Mouse (Mus musculus) ovary, postnatal 36 days (tissue): ENCODE data around the gene Medag.

Source experiments
- DNase-seq: peaks from one replicate; pipeline ENCODE4 v3.0.0; 2022; ENCODE audit warnings: low spot score, mixed read lengths

Gene Medag

DNA sequence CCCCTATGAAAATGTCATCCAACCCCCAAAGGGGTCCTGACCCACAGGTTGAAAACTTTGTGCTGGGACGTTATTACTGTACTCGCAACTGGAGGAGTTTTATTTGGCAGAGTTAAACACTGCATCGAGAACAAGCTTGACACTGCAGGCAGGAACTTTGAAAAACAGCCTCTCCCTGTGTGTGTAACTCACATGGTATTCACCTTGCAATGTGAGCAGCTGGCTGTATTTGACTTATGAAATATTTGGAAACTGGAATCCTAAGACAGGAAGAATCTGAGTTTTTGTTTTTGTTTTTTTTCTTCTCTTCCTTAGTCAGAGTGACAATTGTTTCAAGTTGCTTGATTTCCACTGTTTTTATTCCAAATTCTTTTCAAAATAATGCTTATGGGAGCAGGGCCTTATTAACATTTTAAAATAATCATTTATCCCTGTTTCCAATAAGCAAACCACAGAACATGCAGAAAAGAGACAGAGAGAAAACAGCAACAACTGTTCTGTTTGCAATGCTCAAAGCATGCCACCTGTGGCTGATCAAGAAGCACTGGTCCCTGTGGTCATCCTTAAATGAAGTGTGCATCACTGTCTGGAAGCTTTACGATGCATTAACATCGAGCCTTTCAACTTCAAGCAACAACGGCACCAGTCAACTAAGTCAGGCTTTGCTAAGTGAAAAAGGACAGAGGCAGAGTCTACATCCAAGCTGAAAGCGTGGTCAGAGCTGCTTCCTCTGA, 26.2 kb upstream of the Medag start:
- no peak for DNase-seq

DNA sequence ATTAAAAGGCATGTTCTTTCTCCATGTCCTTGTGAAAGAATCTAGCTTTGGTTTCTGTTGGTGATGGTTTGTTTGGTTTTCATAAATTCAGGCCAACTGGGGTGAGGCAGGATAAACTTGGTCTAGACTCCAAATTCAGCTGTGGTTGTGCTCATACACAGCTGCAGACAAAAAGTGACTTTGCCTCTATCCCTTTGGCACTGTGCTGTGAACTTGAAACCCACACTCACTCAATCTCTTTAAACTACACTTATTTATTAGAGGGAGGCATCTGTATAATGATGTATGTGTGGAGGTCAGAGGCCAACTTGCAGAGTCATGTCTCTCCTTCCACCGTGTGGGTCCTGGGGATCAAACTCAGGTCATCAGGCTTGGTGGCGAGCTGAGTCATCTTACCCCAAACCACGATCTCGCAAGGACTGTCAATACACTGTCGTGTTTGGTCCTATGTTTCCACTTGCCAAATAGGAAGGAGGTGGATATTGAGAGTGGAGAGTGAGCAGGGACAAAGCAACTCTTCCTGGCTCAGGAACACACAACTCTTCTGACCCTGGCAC, 25.2 kb upstream of the Medag start:
- DNase-seq, result no peak

DNA sequence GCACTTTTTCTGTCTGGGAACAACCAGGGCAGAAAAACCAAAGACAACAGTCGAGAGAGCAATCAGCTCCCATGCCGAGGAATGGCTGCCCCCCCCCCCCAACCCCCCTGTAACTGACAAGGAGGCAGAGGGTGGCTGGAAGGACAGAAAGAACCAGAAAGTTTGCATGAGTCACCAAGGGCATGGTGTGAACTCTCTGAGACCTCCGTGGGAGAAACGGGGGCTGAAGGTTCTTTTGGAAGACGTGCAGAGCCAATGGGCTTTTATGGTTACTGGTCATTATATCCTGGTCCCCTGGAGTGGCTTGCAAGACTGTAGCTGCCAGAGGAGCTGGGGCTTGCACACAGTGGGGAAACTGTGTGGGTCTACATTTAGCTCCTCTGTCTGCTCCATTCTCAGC, 22.6 kb upstream of the Medag start:
- DNase-seq, result no peak

DNA sequence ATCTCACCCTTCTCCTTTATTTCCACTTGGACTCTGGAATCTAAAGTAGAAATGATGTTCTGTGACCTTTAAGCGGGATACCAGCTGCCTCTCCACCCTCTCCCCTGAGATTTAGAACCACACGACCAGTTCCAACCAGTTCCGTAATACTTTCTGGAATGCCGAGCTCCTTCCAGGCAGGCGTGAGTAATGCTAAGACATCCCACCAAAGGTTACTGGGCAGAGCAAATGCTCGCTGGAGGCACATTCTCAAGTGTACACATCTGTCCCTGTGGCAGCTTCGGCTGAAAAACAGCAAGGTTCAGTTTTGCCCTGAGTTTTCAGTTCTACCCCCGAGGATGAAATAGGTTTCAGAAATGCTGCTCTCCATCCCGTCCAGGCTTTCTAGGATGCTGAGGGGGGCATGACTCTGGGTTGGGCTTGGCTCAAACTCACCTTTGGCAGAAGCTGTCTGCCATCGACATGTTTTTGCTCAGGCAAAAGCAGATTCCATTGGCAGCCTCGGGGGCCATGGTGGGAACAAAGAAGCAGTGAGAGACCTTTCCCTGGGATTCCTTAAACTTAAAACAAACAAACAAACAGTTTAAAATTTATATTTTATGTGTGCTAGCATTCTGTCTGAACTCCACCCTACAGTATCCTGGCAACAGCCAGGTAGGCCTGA, 21.9 kb upstream of the Medag start:
- DNase-seq, result peak; percentile 26

DNA sequence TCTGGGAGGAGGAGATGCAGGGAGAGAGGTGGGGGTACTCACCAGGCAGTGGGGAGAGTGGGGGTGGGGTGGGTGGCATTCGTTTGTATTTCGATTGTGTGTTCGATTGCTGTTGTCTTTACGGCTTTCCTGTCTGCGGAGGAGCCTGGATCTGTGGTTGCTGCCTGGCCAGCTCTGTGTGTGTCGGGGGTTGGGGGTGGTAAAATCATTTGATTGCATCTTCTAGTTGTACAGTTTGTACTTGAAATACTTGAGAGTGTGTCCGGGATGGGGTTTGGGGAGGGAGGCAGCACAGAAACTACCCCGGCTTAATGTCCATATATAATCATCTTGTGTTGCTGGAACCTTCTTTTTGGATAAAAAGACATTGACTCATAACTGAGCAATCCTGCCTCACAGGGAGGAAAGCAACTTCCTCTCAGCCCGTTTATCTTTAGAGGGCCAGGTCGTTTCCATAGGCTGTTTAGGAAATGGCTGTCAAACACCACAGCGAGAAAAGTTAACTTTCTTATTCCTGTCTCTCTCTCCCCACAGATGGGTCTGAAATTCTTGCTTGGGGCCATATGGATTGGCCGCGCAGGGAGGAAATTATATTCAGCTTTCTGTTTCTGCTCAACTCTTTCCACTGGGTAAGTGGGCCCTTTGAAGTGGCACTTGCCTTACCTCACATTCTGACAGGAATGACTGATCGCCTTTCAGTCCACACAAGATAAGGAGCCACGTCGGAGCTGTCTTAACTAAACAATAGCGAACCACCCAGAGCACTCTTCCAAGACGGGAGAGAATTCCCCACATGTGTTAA, 19.8 kb upstream of the Medag start:
- DNase-seq, result no peak

DNA sequence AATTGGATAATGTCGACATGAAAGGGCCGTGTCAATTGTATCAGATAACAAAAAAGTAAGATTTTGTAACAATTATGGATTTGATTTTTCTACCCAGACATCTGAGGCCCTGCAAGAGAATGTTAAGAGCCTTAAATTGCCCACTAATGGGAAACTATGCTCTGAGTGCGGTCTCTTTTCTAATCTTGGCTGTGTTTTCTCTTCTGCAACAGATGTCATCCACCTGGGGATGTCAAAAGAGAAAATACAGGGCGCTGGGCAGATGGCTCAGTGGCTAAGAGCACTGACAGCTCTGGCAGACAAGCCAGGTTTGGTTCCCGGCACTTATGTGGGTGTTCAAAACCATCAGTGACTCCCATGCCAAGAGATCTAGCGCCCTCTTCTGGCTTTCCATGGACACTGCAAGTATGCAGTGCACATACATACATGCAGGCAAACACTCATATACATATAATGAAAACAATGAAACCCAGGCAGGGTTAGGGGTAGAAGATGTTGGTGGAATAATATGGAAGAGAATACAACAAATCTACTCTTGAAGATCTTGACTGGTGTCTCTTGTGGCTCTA, 19.0 kb upstream of the Medag start:
- DNase-seq, result no peak

DNA sequence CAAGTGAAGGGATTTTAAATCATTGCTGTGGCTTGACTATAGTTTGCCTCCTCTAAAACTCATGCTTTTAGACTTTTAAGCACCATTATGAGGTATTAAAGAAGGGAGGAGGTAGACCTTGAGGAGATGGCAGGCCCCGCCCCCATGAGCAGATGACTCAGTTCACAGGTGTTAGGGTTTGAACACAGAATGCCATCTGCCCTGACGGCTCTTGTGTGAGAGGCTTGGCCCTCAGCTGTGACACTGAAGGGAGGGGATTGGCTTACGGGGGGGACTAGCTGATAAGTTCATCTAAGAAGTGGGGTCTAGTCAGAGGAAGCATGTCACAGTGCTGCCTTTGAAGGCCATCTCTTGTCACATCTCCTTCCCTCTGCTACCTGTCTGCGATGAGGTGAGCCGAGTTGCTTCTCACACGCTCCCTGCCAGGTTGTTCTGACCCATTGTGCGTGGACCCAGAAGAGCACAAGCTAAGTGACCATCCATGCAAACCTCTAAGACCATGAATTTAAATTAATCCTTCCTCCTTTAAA, 10.0 kb upstream of the Medag start:
- DNase-seq, result no peak

DNA sequence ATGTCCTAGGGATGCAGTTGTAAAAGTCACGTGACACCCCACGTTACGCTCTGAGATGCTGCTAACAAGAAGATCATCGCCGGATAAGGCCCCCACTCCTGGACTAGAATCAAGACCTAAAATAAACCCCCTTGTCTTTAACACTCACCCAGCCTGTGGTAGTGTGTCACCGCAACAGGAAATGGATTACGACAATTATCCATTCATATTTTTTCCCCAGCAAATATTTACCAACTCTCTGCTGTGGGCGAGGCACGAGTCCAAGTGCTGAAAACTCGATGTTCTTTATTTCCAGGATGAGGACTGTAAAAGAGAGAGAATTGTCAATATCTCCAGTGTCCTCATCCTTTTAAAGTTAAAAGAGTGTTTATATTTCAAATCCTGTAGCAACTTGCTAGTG, 9.5 kb upstream of the Medag start:
- DNase-seq, result no peak

DNA sequence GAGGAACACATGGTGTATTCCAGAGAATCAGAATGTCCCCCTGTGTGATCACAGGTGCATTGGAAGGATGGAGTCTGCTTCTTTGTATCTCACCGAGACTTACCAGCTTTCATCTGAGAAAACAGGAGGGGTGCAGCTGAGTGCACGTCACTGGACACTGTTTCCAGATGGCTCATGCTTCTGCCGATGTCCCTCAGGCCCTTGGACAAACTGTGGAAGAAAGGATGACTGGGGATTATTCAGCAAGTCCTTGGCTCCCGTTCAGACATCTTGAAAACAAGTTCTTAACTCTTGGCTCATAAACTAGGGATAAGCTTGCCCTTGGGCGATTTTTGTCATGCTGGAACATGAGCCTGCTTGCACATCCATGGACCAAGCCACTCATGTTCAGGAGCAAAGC, 8.2 kb upstream of the Medag start:
- DNase-seq, result no peak

DNA sequence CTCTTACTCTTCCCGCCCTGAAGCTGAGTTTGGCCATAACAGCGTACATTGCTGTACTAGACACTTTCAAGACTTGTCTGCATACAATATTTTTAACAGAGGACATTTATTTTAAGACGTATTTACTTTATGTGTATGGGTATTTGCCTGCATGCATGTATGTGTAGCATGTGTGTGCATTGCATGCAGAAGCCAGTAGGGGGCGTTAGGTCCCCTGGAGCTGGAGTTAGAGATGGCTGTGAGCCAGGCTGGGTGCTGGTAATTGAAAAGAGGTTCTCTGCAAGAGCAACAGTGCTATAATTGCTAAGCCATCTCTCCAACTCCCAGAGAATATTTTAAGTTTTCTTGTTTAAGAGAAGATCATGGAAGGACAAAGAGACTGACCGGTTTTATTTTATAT, 6.8 kb upstream of the Medag start:
- DNase-seq, result no peak

DNA sequence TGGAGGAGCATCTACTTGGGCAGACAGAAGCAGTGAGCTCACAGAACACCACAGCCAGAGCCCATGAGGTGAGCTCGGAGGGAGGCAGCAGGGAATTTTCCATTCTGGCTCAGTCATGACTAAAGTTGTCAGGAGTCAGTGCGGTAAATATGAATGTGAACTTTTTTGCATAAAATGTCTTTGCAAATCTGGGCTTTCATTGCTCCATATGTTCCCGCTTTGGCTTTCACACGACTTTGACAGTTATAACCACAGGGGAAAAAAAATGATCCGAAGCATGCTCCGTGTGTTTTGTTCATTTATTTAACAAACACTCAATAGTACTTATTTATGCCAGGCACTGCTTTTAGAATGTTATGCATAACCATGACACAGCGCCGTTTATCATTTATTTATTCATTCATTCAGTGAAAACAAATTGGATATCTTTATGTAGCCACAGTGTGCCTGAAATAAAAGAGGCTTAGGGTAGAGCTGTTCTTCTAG, 4.7 kb upstream of the Medag start:
- DNase-seq, result no peak

DNA sequence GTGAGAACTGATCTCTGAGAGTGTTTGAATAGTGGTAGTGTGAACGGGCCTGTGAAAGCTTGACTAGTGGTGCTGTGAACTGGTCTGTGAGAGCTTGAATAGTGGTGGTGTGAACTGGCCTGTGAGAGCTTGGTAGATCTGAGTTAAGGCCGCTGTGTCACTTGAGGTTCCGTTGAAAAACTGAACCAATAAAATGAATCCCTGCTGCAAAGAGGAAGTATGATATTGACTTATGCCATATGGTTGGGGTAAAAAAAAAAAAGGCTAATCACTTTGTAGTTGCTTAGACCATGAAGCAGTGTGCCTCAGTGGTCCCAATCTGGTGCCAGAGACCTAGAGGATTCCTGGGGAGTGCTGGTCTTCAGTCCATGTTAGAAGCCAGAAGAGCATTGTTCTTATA, 2.0 kb upstream of the Medag start:
- DNase-seq, result no peak

DNA sequence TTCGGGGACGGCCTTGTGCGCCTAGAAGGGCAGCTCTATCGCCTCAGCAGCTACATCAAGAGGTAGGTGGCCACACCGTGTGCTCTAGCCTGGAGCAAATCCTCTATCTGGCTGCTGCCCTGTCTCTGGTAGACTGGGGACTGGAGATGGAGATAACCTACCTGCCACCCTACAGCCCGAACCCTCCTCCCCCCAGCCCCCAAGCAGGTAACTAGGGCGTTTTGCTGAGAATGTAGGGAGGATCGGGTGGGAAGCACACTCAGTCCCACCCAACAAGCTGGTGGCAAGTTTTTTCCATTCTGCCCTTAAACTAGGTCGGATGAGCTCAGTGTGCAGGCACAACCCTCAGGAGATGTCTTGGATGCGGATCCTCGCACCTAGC, 636 bp downstream of the Medag start:
- no peak for DNase-seq

DNA sequence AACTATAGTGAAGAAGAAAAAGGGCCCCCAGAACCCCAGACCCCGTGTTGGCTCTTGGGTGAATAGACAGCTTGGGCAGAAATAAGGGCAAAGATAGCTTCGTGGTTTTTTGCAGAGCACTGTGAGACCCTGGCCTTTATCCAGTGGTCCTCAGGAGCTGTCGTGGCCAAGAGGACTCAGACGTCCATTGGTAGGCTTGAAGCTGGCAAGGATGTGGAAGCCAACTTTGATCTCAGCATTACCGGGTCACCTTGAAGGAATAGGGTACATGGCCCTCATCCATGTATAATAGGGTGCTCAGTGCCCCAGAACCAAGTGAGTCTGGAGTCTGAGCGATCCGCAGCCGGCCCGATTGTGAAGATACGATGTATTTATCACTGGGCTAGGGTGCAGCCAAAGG, 1.1 kb downstream of the Medag start:
- DNase-seq, result no peak

DNA sequence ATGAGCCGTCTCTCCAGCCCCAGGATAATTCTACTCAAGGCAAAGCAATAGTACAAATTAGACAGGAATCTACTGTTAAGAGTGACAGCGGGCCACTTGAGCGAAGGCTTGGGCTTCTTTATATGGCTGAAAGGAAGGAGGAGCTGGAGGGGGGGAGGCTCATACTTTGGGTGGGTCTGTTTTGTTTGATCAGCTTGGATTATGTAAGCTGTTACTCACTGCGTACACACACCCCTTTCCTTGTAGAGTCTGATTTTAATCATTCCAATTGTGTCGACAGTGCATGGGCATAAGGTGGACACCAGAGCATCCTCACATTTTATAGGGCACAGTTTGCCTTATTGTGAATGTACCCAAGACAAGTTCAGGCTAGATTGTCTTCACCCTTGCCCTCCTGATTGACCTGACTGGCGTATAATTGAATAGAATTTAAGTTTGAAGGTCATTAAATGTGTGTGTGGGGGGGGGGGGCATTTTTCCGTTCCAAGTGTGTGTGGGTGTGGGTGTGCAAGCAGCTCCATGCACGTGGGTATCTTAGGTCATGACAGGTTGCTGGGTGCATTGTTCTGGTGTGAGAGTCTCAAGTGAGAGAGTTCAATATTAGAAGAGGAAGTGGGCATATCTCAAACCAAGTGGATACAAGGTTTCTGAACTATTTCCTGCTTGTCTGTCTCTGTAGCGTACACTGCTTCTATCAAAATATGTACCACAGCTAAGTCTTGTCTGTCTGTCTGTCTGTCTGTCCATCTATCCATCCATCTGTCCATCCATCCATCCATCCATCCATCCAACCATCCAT, 3.0 kb downstream of the Medag start:
- no peak for DNase-seq

DNA sequence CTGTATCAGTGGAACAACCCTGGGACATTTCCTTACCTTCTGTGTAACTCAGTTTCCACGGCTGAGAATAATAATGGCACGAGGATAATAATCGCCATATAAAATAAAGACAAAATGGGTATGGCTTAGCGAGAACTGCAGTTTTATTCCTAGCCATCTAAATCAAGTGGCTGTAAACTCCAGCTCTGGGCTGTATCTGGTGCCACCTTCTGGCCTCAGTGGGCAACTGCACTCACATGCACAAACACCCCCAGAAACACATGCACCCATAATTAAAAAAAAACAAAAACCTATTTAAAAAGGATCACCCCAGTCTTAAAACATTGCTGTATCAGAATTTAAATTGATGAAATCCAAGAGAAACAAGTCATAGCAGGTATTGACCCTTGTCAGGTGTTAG, 5.8 kb downstream of the Medag start:
- DNase-seq, result no peak

DNA sequence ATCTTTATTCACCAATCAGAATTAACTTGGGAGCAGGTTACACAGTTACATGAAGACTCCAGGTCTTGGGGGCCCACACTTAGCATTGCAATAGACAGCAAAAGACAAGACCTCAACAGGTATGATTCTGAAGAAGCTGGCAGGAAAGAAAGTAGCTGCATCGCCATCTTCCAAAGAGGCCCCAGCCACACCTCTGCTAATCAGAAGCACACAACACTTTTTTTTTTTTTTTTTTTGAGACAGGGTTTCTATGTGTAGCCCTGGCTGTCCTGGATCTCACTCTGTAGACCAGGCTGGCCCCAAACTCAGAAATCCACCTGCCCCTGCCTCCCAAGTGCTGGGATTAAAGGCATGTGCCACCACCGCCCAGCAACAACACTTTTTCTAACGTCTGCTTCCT, 15.0 kb downstream of the Medag start:
- no peak for DNase-seq

DNA sequence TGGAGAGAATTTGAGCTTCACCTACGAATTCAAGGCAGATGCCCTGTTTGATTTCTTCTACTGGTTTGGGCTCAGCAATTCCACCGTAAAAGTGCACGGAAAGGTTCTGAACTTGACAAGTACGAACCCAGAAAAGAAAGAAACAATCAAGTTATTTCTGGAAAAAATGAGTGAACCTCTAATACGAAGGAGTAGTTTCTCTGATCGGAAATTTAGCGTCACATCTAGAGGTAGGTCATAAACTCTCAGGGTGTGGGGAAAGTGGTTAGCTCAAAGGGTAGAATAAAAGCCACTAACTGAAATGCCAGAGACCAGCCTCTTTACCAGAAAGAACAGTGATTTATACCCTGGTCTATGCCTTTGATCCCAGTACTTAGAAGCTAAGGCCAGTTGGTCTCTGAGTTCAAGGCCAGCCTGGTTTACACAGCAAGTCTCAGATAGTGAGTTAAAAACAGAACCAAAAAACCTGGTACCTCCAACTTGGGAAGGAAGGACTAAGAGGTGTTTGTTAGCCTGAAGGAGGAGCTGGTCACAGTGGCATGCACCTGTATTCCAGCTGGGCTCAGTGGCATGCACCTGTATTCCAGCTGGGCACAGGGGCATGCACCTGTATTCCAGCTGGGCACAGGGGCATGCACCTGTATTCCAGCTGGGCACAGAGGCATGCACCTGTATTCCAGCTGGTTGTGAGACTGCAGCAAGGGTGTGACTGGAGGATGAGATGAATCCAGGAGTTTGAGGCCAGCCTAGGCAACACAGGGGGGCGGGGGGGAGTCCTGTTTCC, 15.9 kb downstream of the Medag start:
- DNase-seq, result no peak

DNA sequence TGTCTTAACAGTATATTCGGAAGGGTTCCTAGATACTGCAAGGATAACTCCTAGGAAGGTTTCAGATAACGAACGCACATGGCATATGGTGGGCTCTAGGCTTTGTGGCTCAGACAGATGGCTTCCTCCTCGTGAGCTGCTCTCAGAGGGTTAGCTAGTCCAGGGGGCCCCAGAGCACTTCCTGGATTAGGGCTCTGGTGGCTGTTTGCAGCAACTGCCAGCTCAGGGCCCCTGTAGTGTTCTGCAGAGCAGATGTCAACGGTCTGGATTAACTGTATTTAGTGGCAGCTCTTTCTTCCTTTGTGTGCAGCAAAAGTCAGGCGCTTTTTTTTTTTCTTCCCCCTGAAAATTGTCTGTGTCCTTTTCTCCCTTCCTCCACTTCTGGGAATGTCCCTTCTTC, 16.8 kb downstream of the Medag start:
- DNase-seq, result no peak

DNA sequence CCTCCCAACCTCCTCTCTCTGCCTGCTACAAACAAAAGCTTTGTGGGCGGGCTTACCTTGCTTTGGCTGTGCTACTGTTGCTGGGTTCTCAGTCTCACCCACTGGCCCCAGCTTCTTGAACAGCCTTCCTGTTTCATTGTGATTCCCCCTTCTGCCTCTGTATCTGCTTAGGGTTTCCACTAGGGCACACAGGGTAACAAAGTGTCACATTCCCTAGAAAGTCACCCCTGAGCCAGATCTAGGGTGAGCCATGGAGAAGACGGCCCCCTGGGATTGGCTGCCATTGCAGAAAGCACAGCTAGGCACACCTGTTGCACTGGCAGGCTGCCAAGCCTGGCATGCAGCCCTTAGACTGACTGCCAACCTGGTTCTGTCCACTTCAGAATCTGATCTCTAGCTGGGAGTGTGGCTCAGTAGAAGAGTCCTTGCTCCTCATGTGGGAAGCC, 17.3 kb downstream of the Medag start:
- peak; percentile 72 for DNase-seq
